Mouse (Mus musculus): ENCODE measurements at regions not wholly inside any gene's neighbourhood (a gene's known extent, or its start where the extent isn't known, plus 50 kb on each side); places are given as distances from the start of the nearest gene placed in this dataset.

GRCm38 (mm10) chr13:60273331-60273730 is 96.2 kb upstream of the Gas1 start:
- WGBS, result 93% methylated on average over 7 of the region's 7 CpGs
- Histone ChIP-seq H3K27me3 (ENCODE audit: low read depth, poor library complexity, severe bottlenecking) (no peaks in the 10 kb centered on the region), H3K36me3 (no peaks in the 10 kb centered on the region), H3K9me3 (replicated peaks) (peaks cover 13% of the 10 kb centered on the region; the same call in 1 of the 2 replicates), H3K27ac (replicated peaks) (no peak overlapping the region), H3K4me1 (no peaks in the 10 kb centered on the region), H3K4me3 (no peak overlapping the region)
- DNase-seq (ENCODE audit: low spot score), result no peak

DNA sequence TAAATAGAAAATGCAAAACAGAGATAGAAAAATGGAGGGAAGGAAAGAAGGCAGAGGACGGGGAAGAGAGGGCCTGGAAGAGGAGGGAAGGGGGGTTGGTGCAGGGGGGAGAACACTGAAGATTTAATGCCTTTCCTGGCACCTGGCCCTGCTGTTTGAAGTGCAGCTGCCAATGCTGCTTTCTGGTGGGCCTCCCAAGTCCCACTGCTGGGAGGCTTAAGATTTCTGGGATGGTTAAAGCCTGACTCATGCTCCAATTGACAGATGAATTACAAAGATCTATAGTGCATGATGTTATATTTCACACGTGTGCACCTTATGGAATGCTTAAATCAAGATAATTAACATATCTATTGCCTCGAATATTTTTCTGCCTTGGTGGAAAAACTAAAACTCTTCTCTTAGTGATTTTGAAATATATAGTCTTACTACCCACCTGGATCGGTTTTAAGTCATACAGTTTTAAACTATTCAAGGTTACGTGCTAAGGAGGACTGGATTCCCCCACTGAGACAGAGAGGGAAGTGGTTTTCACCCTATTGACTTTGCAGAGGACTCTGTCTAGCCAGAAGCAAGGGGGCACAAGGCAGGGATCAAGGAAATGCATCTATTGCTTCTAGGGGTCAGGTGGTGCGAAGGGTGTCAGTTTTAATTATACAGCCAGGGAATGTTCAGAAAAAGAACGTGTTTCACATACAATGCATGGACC is 105.5 kb upstream of the Gas1 start:
- H3K9me3 ChIP-seq (replicated peaks), result no peaks in the 10 kb centered on the region
- H3K27ac ChIP-seq (replicated peaks), result no peak overlapping the region
- WGBS, result 79% methylated on average over 7 of the region's 7 CpGs
- no peak for DNase-seq (ENCODE audit: low spot score)
- no peaks in the 10 kb centered on the region for H3K36me3 ChIP-seq
- H3K27me3 ChIP-seq (ENCODE audit: low read depth, poor library complexity, severe bottlenecking), result no peaks in the 10 kb centered on the region
- no peak overlapping the region for H3K4me3 ChIP-seq
- H3K4me1 ChIP-seq, result peaks cover 8% of the 10 kb centered on the region; the same call in 1 of the 2 replicates

GRCm38 (mm10) chr13:60286525-60287224 is 109.5 kb upstream of the Gas1 start:
- peaks cover 8% of the 10 kb centered on the region; the same call in 1 of the 2 replicates for H3K4me1 ChIP-seq
- H3K36me3 ChIP-seq, result no peaks in the 10 kb centered on the region
- no peaks in the 10 kb centered on the region for H3K9me3 ChIP-seq (replicated peaks)
- H3K27ac ChIP-seq (replicated peaks), result no peak overlapping the region
- 85% methylated on average over 11 of the region's 11 CpGs for WGBS
- DNase-seq (ENCODE audit: low spot score), result no peak
- H3K27me3 ChIP-seq (ENCODE audit: low read depth, poor library complexity, severe bottlenecking), result no peaks in the 10 kb centered on the region
- no peak overlapping the region for H3K4me3 ChIP-seq

- Histone ChIP-seq H3K4me1 (no peaks in the 10 kb centered on the region), H3K27ac (replicated peaks) (no peak overlapping the region), H3K36me3 (no peaks in the 10 kb centered on the region), H3K9me3 (replicated peaks) (no peaks in the 10 kb centered on the region), H3K27me3 (ENCODE audit: low read depth, poor library complexity, severe bottlenecking) (no peaks in the 10 kb centered on the region), H3K4me3 (no peak overlapping the region)
- DNase-seq (ENCODE audit: low spot score), result no peak
- WGBS, result 88% methylated on average over 3 of the region's 3 CpGs
These were observed 112.5 kb upstream of the Gas1 start for GRCm38 (mm10) chr13:60289650-60290049.

GRCm38 (mm10) chr13:60290820-60291219 is 113.7 kb upstream of the Gas1 start:
- H3K27ac ChIP-seq (replicated peaks), result no peak overlapping the region
- no peaks in the 10 kb centered on the region for H3K4me1 ChIP-seq
- no peak for DNase-seq (ENCODE audit: low spot score)
- no peaks in the 10 kb centered on the region for H3K36me3 ChIP-seq
- no peak overlapping the region for H3K4me3 ChIP-seq
- WGBS, result 91% methylated on average over 4 of the region's 4 CpGs
- no peaks in the 10 kb centered on the region for H3K27me3 ChIP-seq (ENCODE audit: low read depth, poor library complexity, severe bottlenecking)
- no peaks in the 10 kb centered on the region for H3K9me3 ChIP-seq (replicated peaks)

DNA sequence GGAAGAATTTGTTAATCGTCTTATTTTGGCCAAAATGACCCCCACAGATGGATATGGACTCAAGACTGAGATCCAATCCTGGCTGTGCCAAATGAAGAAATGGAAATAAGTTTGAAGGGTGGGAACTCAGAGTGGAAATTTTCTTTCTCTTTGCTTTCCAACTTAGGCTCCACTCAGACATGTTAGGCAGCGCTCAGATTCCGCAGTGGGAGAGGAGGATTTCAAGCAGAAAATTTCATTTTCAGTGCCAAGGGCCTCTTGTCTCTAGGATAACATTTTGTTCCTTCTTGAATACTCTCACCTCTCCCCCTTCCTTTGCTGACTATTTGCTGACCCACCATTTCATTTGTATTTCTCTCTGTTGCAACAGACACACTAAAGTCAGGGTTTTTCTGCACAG is 114.2 kb upstream of the Gas1 start:
- Histone ChIP-seq H3K4me1 (no peaks in the 10 kb centered on the region), H3K27ac (replicated peaks) (no peak overlapping the region), H3K36me3 (no peaks in the 10 kb centered on the region), H3K27me3 (ENCODE audit: low read depth, poor library complexity, severe bottlenecking) (no peaks in the 10 kb centered on the region), H3K4me3 (no peak overlapping the region), H3K9me3 (replicated peaks) (no peaks in the 10 kb centered on the region)
- DNase-seq (ENCODE audit: low spot score), result no peak
- WGBS, result 94% methylated on average over 3 of the region's 3 CpGs

- no peak overlapping the region for H3K4me3 ChIP-seq
- H3K4me1 ChIP-seq, result peaks cover 3% of the 10 kb centered on the region; the same call in 1 of the 2 replicates
- no peak overlapping the region for H3K27ac ChIP-seq (replicated peaks)
- 70% methylated on average over 13 of the region's 13 CpGs for WGBS
- H3K27me3 ChIP-seq (ENCODE audit: low read depth, poor library complexity, severe bottlenecking), result no peaks in the 10 kb centered on the region
- peak; percentile 14 for DNase-seq (ENCODE audit: low spot score)
- H3K9me3 ChIP-seq (replicated peaks), result no peaks in the 10 kb centered on the region
- H3K36me3 ChIP-seq, result no peaks in the 10 kb centered on the region
These were observed 119.2 kb upstream of the Gas1 start for GRCm38 (mm10) chr13:60296201-60296895.

GRCm38 (mm10) chr13:60296896-60297275 is 119.7 kb upstream of the Gas1 start:
- no peak overlapping the region for H3K27ac ChIP-seq (replicated peaks)
- H3K36me3 ChIP-seq, result no peaks in the 10 kb centered on the region
- WGBS, result 92% methylated on average over 6 of the region's 6 CpGs
- H3K9me3 ChIP-seq (replicated peaks), result no peaks in the 10 kb centered on the region
- DNase-seq (ENCODE audit: low spot score), result no peak
- H3K27me3 ChIP-seq (ENCODE audit: low read depth, poor library complexity, severe bottlenecking), result no peaks in the 10 kb centered on the region
- H3K4me1 ChIP-seq, result peaks cover 3% of the 10 kb centered on the region; the same call in 1 of the 2 replicates
- H3K4me3 ChIP-seq, result no peak overlapping the region

- Histone ChIP-seq H3K4me3 (no peak overlapping the region), H3K27ac (replicated peaks) (no peak overlapping the region), H3K4me1 (peaks cover 3% of the 10 kb centered on the region; the same call in 1 of the 2 replicates), H3K36me3 (no peaks in the 10 kb centered on the region), H3K9me3 (replicated peaks) (no peaks in the 10 kb centered on the region), H3K27me3 (ENCODE audit: low read depth, poor library complexity, severe bottlenecking) (no peaks in the 10 kb centered on the region)
- 78% methylated on average over 2 of the region's 2 CpGs for WGBS
- DNase-seq (ENCODE audit: low spot score), result no peak
These were observed 121.4 kb upstream of the Gas1 start for GRCm38 (mm10) chr13:60298575-60298974.

DNA sequence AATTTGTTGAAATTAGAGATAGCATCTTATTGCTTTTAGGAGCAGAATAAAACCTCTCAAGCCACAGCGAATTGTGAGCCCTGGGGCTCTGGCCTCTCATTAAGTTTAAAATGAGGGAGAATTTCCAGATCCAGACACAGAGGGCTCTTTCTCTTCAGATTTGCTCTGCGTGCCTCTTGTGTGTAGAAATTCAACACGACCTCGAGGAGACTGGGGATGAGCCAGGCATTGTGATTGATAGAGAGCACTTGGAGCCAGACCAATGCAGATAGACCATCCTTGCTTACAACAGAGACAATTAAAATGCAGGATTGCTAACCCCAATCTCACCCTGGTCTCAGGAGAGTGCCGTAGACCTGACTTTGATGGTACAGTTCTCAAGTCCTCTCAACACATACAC is 121.9 kb upstream of the Gas1 start:
- Histone ChIP-seq H3K9me3 (replicated peaks) (no peaks in the 10 kb centered on the region), H3K4me3 (no peak overlapping the region), H3K4me1 (peaks cover 3% of the 10 kb centered on the region; the same call in 1 of the 2 replicates), H3K36me3 (no peaks in the 10 kb centered on the region), H3K27me3 (ENCODE audit: low read depth, poor library complexity, severe bottlenecking) (no peaks in the 10 kb centered on the region), H3K27ac (replicated peaks) (no peak overlapping the region)
- WGBS, result 84% methylated on average over 5 of the region's 5 CpGs
- DNase-seq (ENCODE audit: low spot score), result no peak

DNA sequence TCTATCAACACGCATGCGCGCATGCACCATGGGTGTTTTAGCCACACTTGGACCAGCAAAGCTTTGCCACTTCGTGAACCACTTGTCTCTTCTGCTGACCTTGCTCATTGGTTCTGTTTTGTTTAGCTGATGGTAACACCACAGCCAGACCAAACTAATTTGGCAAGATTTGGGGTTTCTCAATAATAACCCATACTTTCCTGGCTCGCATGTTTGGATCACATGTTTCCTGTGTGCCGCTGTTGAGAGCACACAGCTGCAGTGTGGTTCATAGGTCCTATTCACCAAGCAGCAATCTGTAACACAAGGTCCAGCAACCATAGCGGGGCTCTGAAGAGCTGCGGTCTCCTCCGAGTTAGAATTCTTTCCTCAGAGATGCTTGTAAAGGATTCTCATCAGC is 126.4 kb upstream of the Gas1 start:
- DNase-seq (ENCODE audit: low spot score), result no peak

GRCm38 (mm10) chr13:60305028-60305810 is 128.1 kb upstream of the Gas1 start:
- H3K4me1 ChIP-seq, result no peaks in the 10 kb centered on the region
- WGBS, result 62% methylated on average over 1 of the region's 1 CpGs
- H3K4me3 ChIP-seq, result no peak overlapping the region
- no peaks in the 10 kb centered on the region for H3K36me3 ChIP-seq
- H3K27ac ChIP-seq (replicated peaks), result no peak overlapping the region
- H3K27me3 ChIP-seq (ENCODE audit: low read depth, poor library complexity, severe bottlenecking), result no peaks in the 10 kb centered on the region
- no peaks in the 10 kb centered on the region for H3K9me3 ChIP-seq (replicated peaks)
- no peak for DNase-seq (ENCODE audit: low spot score)

More for the DNA sequence above, 126.4 kb upstream of the Gas1 start:
- 91% methylated on average over 9 of the region's 9 CpGs for WGBS
- Histone ChIP-seq H3K4me1 (no peaks in the 10 kb centered on the region), H3K4me3 (no peak overlapping the region), H3K27ac (replicated peaks) (no peak overlapping the region), H3K36me3 (no peaks in the 10 kb centered on the region), H3K27me3 (ENCODE audit: low read depth, poor library complexity, severe bottlenecking) (no peaks in the 10 kb centered on the region), H3K9me3 (replicated peaks) (no peaks in the 10 kb centered on the region)
